Mouse (Mus musculus): Measurements from ENCODE around the gene Neurod2.

GRCm38 (mm10) chr11:98294188-98295012 lies 35.0 kb downstream of the Neurod2 start:
- TF ChIP-seq CTCF (IDR thresholded peaks at IDR 0.05; ENCODE audit: low read depth, low read length): no peak
- TF ChIP-seq GATA1 (IDR thresholded peaks at IDR 0.05; ENCODE audit: borderline replicate concordance, low read length): no peak
- TF ChIP-seq TAL1 (conservative IDR thresholded peaks at IDR 0.05; ENCODE audit: low read depth, low read length): no peak
